Mouse (Mus musculus): Measurements from ENCODE around the gene Atp13a1. TPM values are rescaled to one million over a fixed set of nuclear protein-coding genes. Genes with fewer than 3 reads are reported as not detected.

Atp13a1 gene
- polyA plus RNA-seq, 1 experiment from 2014 or later, result 45.4 TPM

GRCm38 (mm10) chr8:69789105-69789504 is 1.9 kb upstream of the Atp13a1 start:
- Histone ChIP-seq H3K4me2 (no peak overlapping the region), H3K9me3 (no peaks in the 10 kb centered on the region), H3K4me3 (no peak overlapping the region), H3K4me1 (replicated peaks) (peaks cover 31% of the 10 kb centered on the region), H3K9ac (no peak overlapping the region), H3K36me3 (peaks cover 9% of the 10 kb centered on the region), H3K27me3 (no peaks in the 10 kb centered on the region), H3K27ac (replicated peaks) (no peak overlapping the region)
- 87% methylated on average over 5 of the region's 5 CpGs for WGBS
- no peak for ATAC-seq (ENCODE audit: low read depth)

GRCm38 (mm10) chr8:69789731-69790130 is 1.2 kb upstream of the Atp13a1 start:
- no peaks in the 10 kb centered on the region for H3K9me3 ChIP-seq
- peak overlapping the region; percentile 100; the same call in 1 of the 2 replicates for H3K4me3 ChIP-seq
- 76% methylated on average over 5 of the region's 5 CpGs for WGBS

GRCm38 (mm10) chr8:69790364-69790763 is 599 bp upstream of the Atp13a1 start:
- H3K4me2 ChIP-seq, result peak overlapping the region; percentile 92
- peak overlapping the region; percentile 100 for H3K4me3 ChIP-seq
- peaks cover 22% of the 10 kb centered on the region for H3K36me3 ChIP-seq
- H3K4me1 ChIP-seq (replicated peaks), result peaks cover 31% of the 10 kb centered on the region
- H3K27me3 ChIP-seq, result no peaks in the 10 kb centered on the region
- peak overlapping the region; percentile 98 for H3K9ac ChIP-seq
- H3K27ac ChIP-seq (replicated peaks), result peak overlapping the region; percentile 86
- no peaks in the 10 kb centered on the region for H3K9me3 ChIP-seq
- peak; percentile 28; the same call in 1 of the 2 replicates for ATAC-seq (ENCODE audit: low read depth)
- 42% methylated on average over 11 of the region's 11 CpGs for WGBS

More at GRCm38 (mm10) chr8:69789731-69790130, 1.2 kb upstream of the Atp13a1 start:
- Histone ChIP-seq H3K9ac (no peak overlapping the region), H3K27ac (replicated peaks) (no peak overlapping the region), H3K4me1 (replicated peaks) (peaks cover 31% of the 10 kb centered on the region), H3K4me2 (peak overlapping the region; percentile 92), H3K36me3 (peaks cover 16% of the 10 kb centered on the region), H3K27me3 (no peaks in the 10 kb centered on the region)
- ATAC-seq (ENCODE audit: low read depth), result no peak

- peak overlapping the region; percentile 92 for H3K4me2 ChIP-seq
- ATAC-seq (ENCODE audit: low read depth), result peak; percentile 64
- H3K36me3 ChIP-seq, result peaks cover 34% of the 10 kb centered on the region
- peaks cover 31% of the 10 kb centered on the region for H3K4me1 ChIP-seq (replicated peaks)
- H3K9ac ChIP-seq, result peak overlapping the region; percentile 98
- H3K9me3 ChIP-seq, result no peaks in the 10 kb centered on the region
- WGBS, result 1% methylated on average over 48 of the region's 48 CpGs
- peak overlapping the region; percentile 86 for H3K27ac ChIP-seq (replicated peaks)
- peak overlapping the region; percentile 100 for H3K4me3 ChIP-seq
- H3K27me3 ChIP-seq, result no peaks in the 10 kb centered on the region
These were observed 579 bp downstream of the Atp13a1 start for GRCm38 (mm10) chr8:69791415-69792068.

GRCm38 (mm10) chr8:69793666-69794065 is 2.7 kb downstream of the Atp13a1 start:
- Histone ChIP-seq H3K27ac (replicated peaks) (no peak overlapping the region), H3K4me3 (no peak overlapping the region), H3K4me2 (no peak overlapping the region), H3K27me3 (no peaks in the 10 kb centered on the region), H3K36me3 (peaks cover 55% of the 10 kb centered on the region), H3K4me1 (replicated peaks) (peaks cover 31% of the 10 kb centered on the region), H3K9me3 (no peaks in the 10 kb centered on the region), H3K9ac (no peak overlapping the region)
- WGBS, result 95% methylated on average over 4 of the region's 4 CpGs
- no peak for ATAC-seq (ENCODE audit: low read depth)

- ATAC-seq (ENCODE audit: low read depth), result no peak
- no peaks in the 10 kb centered on the region for H3K27me3 ChIP-seq
- no peak overlapping the region for H3K4me2 ChIP-seq
- H3K4me1 ChIP-seq (replicated peaks), result peaks cover 31% of the 10 kb centered on the region
- WGBS, result 96% methylated on average over 3 of the region's 3 CpGs
- no peaks in the 10 kb centered on the region for H3K9me3 ChIP-seq
- no peak overlapping the region for H3K27ac ChIP-seq (replicated peaks)
- H3K4me3 ChIP-seq, result no peak overlapping the region
- peaks cover 59% of the 10 kb centered on the region for H3K36me3 ChIP-seq
- no peak overlapping the region for H3K9ac ChIP-seq
These were observed 3.1 kb downstream of the Atp13a1 start for GRCm38 (mm10) chr8:69794096-69794495.

GRCm38 (mm10) chr8:69794901-69795300 is 3.9 kb downstream of the Atp13a1 start:
- H3K4me1 ChIP-seq (replicated peaks), result peaks cover 28% of the 10 kb centered on the region

GRCm38 (mm10) chr8:69796721-69797345 is 5.9 kb downstream of the Atp13a1 start:
- WGBS, result 94% methylated on average over 16 of the region's 16 CpGs
- H3K27me3 ChIP-seq, result no peaks in the 10 kb centered on the region
- no peak for ATAC-seq (ENCODE audit: low read depth)

More at GRCm38 (mm10) chr8:69794901-69795300, 3.9 kb downstream of the Atp13a1 start:
- Histone ChIP-seq H3K36me3 (peaks cover 67% of the 10 kb centered on the region), H3K9ac (no peak overlapping the region), H3K27ac (replicated peaks) (no peak overlapping the region), H3K27me3 (no peaks in the 10 kb centered on the region), H3K4me3 (no peak overlapping the region), H3K9me3 (no peaks in the 10 kb centered on the region), H3K4me2 (no peak overlapping the region)
- ATAC-seq (ENCODE audit: low read depth), result no peak
- 90% methylated on average over 6 of the region's 6 CpGs for WGBS

GRCm38 (mm10) chr8:69797661-69798060 is 6.7 kb downstream of the Atp13a1 start:
- WGBS, result 94% methylated on average over 10 of the region's 10 CpGs
- peaks cover 95% of the 10 kb centered on the region for H3K36me3 ChIP-seq

More at GRCm38 (mm10) chr8:69796721-69797345, 5.9 kb downstream of the Atp13a1 start:
- no peaks in the 10 kb centered on the region for H3K9me3 ChIP-seq
- H3K9ac ChIP-seq, result no peak overlapping the region
- no peak overlapping the region for H3K4me3 ChIP-seq
- peaks cover 87% of the 10 kb centered on the region for H3K36me3 ChIP-seq
- no peak overlapping the region for H3K27ac ChIP-seq (replicated peaks)
- H3K4me1 ChIP-seq (replicated peaks), result peaks cover 19% of the 10 kb centered on the region
- H3K4me2 ChIP-seq, result no peak overlapping the region

GRCm38 (mm10) chr8:69799261-69799660 is 8.3 kb downstream of the Atp13a1 start:
- no peak for ATAC-seq (ENCODE audit: low read depth)
- 91% methylated on average over 8 of the region's 8 CpGs for WGBS
- no peak overlapping the region for H3K27ac ChIP-seq (replicated peaks)
- peaks cover 100% of the 10 kb centered on the region for H3K36me3 ChIP-seq
- H3K9me3 ChIP-seq, result no peaks in the 10 kb centered on the region
- H3K4me2 ChIP-seq, result no peak overlapping the region
- H3K4me3 ChIP-seq, result no peak overlapping the region
- H3K9ac ChIP-seq, result no peak overlapping the region
- no peaks in the 10 kb centered on the region for H3K4me1 ChIP-seq (replicated peaks)
- H3K27me3 ChIP-seq, result no peaks in the 10 kb centered on the region

More at GRCm38 (mm10) chr8:69797661-69798060, 6.7 kb downstream of the Atp13a1 start:
- Histone ChIP-seq H3K9me3 (no peaks in the 10 kb centered on the region), H3K27ac (replicated peaks) (no peak overlapping the region), H3K4me2 (no peak overlapping the region), H3K4me3 (no peak overlapping the region), H3K4me1 (replicated peaks) (peaks cover 11% of the 10 kb centered on the region), H3K27me3 (no peaks in the 10 kb centered on the region), H3K9ac (no peak overlapping the region)
- no peak for ATAC-seq (ENCODE audit: low read depth)

- Histone ChIP-seq H3K9ac (no peak overlapping the region), H3K27me3 (no peaks in the 10 kb centered on the region), H3K4me1 (replicated peaks) (no peaks in the 10 kb centered on the region), H3K4me2 (no peak overlapping the region), H3K27ac (replicated peaks) (no peak overlapping the region), H3K9me3 (no peaks in the 10 kb centered on the region), H3K36me3 (peaks cover 99% of the 10 kb centered on the region), H3K4me3 (no peak overlapping the region)
- WGBS, result 92% methylated on average over 5 of the region's 5 CpGs
- ATAC-seq (ENCODE audit: low read depth), result no peak
These were observed 9.0 kb downstream of the Atp13a1 start for GRCm38 (mm10) chr8:69799946-69800345.

- Histone ChIP-seq H3K4me3 (no peak overlapping the region), H3K9me3 (no peaks in the 10 kb centered on the region), H3K4me1 (replicated peaks) (no peaks in the 10 kb centered on the region), H3K9ac (no peak overlapping the region), H3K4me2 (no peak overlapping the region), H3K36me3 (peaks cover 99% of the 10 kb centered on the region), H3K27me3 (no peaks in the 10 kb centered on the region), H3K27ac (replicated peaks) (no peak overlapping the region)
- no peak for ATAC-seq (ENCODE audit: low read depth)
- WGBS, result 95% methylated on average over 4 of the region's 4 CpGs
These were observed 10.8 kb downstream of the Atp13a1 start for GRCm38 (mm10) chr8:69801796-69802195.
